Mouse (Mus musculus): ENCODE data around the gene Tysnd1. TPM values are rescaled to one million over a fixed set of nuclear protein-coding genes. Genes with fewer than 3 reads are reported as not detected.

Gene Tysnd1
- polyA plus RNA-seq, 1 experiment from 2014 or later, result 34.7 TPM

GRCm38 (mm10) chr10:61662391-61662988 lies 32.8 kb upstream of the Tysnd1 start:
- no peak overlapping the region for H3K27ac ChIP-seq
- ATAC-seq (ENCODE audit: borderline replicate concordance, extremely low read depth, low FRiP score, low TSS enrichment), result no peak
- no peak overlapping the region for H3K4me3 ChIP-seq
- WGBS, result 51% methylated on average over 10 of the region's 10 CpGs
- H3K4me2 ChIP-seq, result no peak overlapping the region
- peaks cover 69% of the 10 kb centered on the region for H3K36me3 ChIP-seq
- H3K9ac ChIP-seq, result no peak overlapping the region
- no peaks in the 10 kb centered on the region for H3K27me3 ChIP-seq
- no peaks in the 10 kb centered on the region for H3K4me1 ChIP-seq
- no peaks in the 10 kb centered on the region for H3K9me3 ChIP-seq

GRCm38 (mm10) chr10:61665111-61665510 lies 30.2 kb upstream of the Tysnd1 start:
- WGBS, result 88% methylated on average over 10 of the region's 10 CpGs

GRCm38 (mm10) chr10:61665651-61666050 lies 29.7 kb upstream of the Tysnd1 start:
- peaks cover 80% of the 10 kb centered on the region for H3K36me3 ChIP-seq
- no peak for ATAC-seq (ENCODE audit: borderline replicate concordance, extremely low read depth, low FRiP score, low TSS enrichment)
- no peak overlapping the region for H3K9ac ChIP-seq
- H3K27ac ChIP-seq, result no peak overlapping the region
- no peak overlapping the region for H3K4me2 ChIP-seq
- H3K27me3 ChIP-seq, result no peaks in the 10 kb centered on the region
- no peak overlapping the region for H3K4me3 ChIP-seq
- H3K9me3 ChIP-seq, result no peaks in the 10 kb centered on the region
- WGBS, result 83% methylated on average over 3 of the region's 3 CpGs
- no peaks in the 10 kb centered on the region for H3K4me1 ChIP-seq

More at GRCm38 (mm10) chr10:61665111-61665510, 30.2 kb upstream of the Tysnd1 start:
- no peak overlapping the region for H3K4me2 ChIP-seq
- H3K9me3 ChIP-seq, result no peaks in the 10 kb centered on the region
- no peak for ATAC-seq (ENCODE audit: borderline replicate concordance, extremely low read depth, low FRiP score, low TSS enrichment)
- no peak overlapping the region for H3K4me3 ChIP-seq
- peaks cover 81% of the 10 kb centered on the region for H3K36me3 ChIP-seq
- H3K9ac ChIP-seq, result no peak overlapping the region
- H3K4me1 ChIP-seq, result no peaks in the 10 kb centered on the region
- H3K27ac ChIP-seq, result no peak overlapping the region
- H3K27me3 ChIP-seq, result no peaks in the 10 kb centered on the region

GRCm38 (mm10) chr10:61669289-61669688 lies 26.0 kb upstream of the Tysnd1 start:
- peaks cover 83% of the 10 kb centered on the region for H3K36me3 ChIP-seq
- 66% methylated on average over 7 of the region's 7 CpGs for WGBS
- ATAC-seq (ENCODE audit: borderline replicate concordance, extremely low read depth, low FRiP score, low TSS enrichment), result no peak

GRCm38 (mm10) chr10:61669896-61670295 lies 25.4 kb upstream of the Tysnd1 start:
- no peaks in the 10 kb centered on the region for H3K4me1 ChIP-seq
- no peak for ATAC-seq (ENCODE audit: borderline replicate concordance, extremely low read depth, low FRiP score, low TSS enrichment)
- no peaks in the 10 kb centered on the region for H3K9me3 ChIP-seq
- no peak overlapping the region for H3K4me2 ChIP-seq
- H3K36me3 ChIP-seq, result peaks cover 83% of the 10 kb centered on the region
- no peak overlapping the region for H3K27ac ChIP-seq
- H3K4me3 ChIP-seq, result no peak overlapping the region
- no peaks in the 10 kb centered on the region for H3K27me3 ChIP-seq
- H3K9ac ChIP-seq, result no peak overlapping the region

More at GRCm38 (mm10) chr10:61669289-61669688, 26.0 kb upstream of the Tysnd1 start:
- no peaks in the 10 kb centered on the region for H3K9me3 ChIP-seq
- H3K4me3 ChIP-seq, result no peak overlapping the region
- no peak overlapping the region for H3K9ac ChIP-seq
- H3K27me3 ChIP-seq, result no peaks in the 10 kb centered on the region
- H3K4me2 ChIP-seq, result no peak overlapping the region
- no peaks in the 10 kb centered on the region for H3K4me1 ChIP-seq
- H3K27ac ChIP-seq, result no peak overlapping the region

GRCm38 (mm10) chr10:61670758-61671157 lies 24.6 kb upstream of the Tysnd1 start:
- no peaks in the 10 kb centered on the region for H3K4me1 ChIP-seq
- H3K4me2 ChIP-seq, result no peak overlapping the region
- no peaks in the 10 kb centered on the region for H3K9me3 ChIP-seq
- H3K27ac ChIP-seq, result no peak overlapping the region
- H3K9ac ChIP-seq, result no peak overlapping the region
- peaks cover 79% of the 10 kb centered on the region for H3K36me3 ChIP-seq
- ATAC-seq (ENCODE audit: borderline replicate concordance, extremely low read depth, low FRiP score, low TSS enrichment), result no peak
- WGBS, result 93% methylated on average over 3 of the region's 3 CpGs
- no peak overlapping the region for H3K4me3 ChIP-seq
- no peaks in the 10 kb centered on the region for H3K27me3 ChIP-seq

GRCm38 (mm10) chr10:61675935-61676334 lies 19.4 kb upstream of the Tysnd1 start:
- no peaks in the 10 kb centered on the region for H3K27me3 ChIP-seq
- peaks cover 37% of the 10 kb centered on the region for H3K36me3 ChIP-seq
- no peak overlapping the region for H3K9ac ChIP-seq
- peaks cover 5% of the 10 kb centered on the region; the same call in 1 of the 2 replicates for H3K4me1 ChIP-seq
- no peak overlapping the region for H3K27ac ChIP-seq
- no peak overlapping the region for H3K4me2 ChIP-seq
- no peak for ATAC-seq (ENCODE audit: borderline replicate concordance, extremely low read depth, low FRiP score, low TSS enrichment)
- no peaks in the 10 kb centered on the region for H3K9me3 ChIP-seq
- WGBS, result 81% methylated on average over 3 of the region's 3 CpGs
- no peak overlapping the region for H3K4me3 ChIP-seq

GRCm38 (mm10) chr10:61679545-61679944 lies 15.8 kb upstream of the Tysnd1 start:
- Histone ChIP-seq H3K27me3 (no peaks in the 10 kb centered on the region), H3K9me3 (no peaks in the 10 kb centered on the region), H3K4me1 (peaks cover 12% of the 10 kb centered on the region), H3K27ac (peak overlapping the region; percentile 89), H3K36me3 (peaks cover 15% of the 10 kb centered on the region; the same call in 1 of the 2 replicates), H3K4me2 (peak overlapping the region; percentile 78), H3K9ac (peak overlapping the region; percentile 84), H3K4me3 (peak overlapping the region; percentile 86)
- peak; percentile 5; the same call in 1 of the 2 replicates for ATAC-seq (ENCODE audit: borderline replicate concordance, extremely low read depth, low FRiP score, low TSS enrichment)
- 28% methylated on average over 9 of the region's 9 CpGs for WGBS

- peak within 1 kb of the TSS; percentile 84 for H3K9ac ChIP-seq
- peaks cover 12% of the 10 kb centered on the region for H3K4me1 ChIP-seq
- ATAC-seq (ENCODE audit: borderline replicate concordance, extremely low read depth, low FRiP score, low TSS enrichment), result peak; percentile 100
- peak within 1 kb of the TSS; percentile 89 for H3K27ac ChIP-seq
- no peaks in the 10 kb centered on the region for H3K9me3 ChIP-seq
- H3K36me3 ChIP-seq, result peaks cover 17% of the 10 kb centered on the region
- peak within 1 kb of the TSS; percentile 78 for H3K4me2 ChIP-seq
- under 1% methylated on average over 83 of the region's 84 CpGs for WGBS
- H3K27me3 ChIP-seq, result no peaks in the 10 kb centered on the region
- peak within 1 kb of the TSS; percentile 86 for H3K4me3 ChIP-seq
These were observed 15.1 kb upstream of the Tysnd1 start, which contains the start of gene Sar1a for GRCm38 (mm10) chr10:61680015-61680913. Gene Sar1a (plus strand): TSS chr10:61680299.

GRCm38 (mm10) chr10:61689405-61689804 lies 5.9 kb upstream of the Tysnd1 start:
- ATAC-seq (ENCODE audit: borderline replicate concordance, extremely low read depth, low FRiP score, low TSS enrichment), result no peak

GRCm38 (mm10) chr10:61693563-61693962 lies 1.8 kb upstream of the Tysnd1 start:
- H3K27ac ChIP-seq, result no peak overlapping the region
- H3K9me3 ChIP-seq, result no peaks in the 10 kb centered on the region
- WGBS, result 76% methylated on average over 4 of the region's 4 CpGs
- H3K4me2 ChIP-seq, result no peak overlapping the region
- no peak overlapping the region for H3K9ac ChIP-seq
- H3K36me3 ChIP-seq, result peaks cover 44% of the 10 kb centered on the region
- no peaks in the 10 kb centered on the region for H3K27me3 ChIP-seq
- no peak overlapping the region for H3K4me3 ChIP-seq
- H3K4me1 ChIP-seq, result peaks cover 15% of the 10 kb centered on the region
- ATAC-seq (ENCODE audit: borderline replicate concordance, extremely low read depth, low FRiP score, low TSS enrichment), result no peak

More at GRCm38 (mm10) chr10:61689405-61689804, 5.9 kb upstream of the Tysnd1 start:
- Histone ChIP-seq H3K9me3 (no peaks in the 10 kb centered on the region), H3K27me3 (no peaks in the 10 kb centered on the region), H3K4me1 (no peaks in the 10 kb centered on the region), H3K27ac (no peak overlapping the region), H3K4me2 (no peak overlapping the region), H3K36me3 (peaks cover 85% of the 10 kb centered on the region), H3K4me3 (no peak overlapping the region), H3K9ac (no peak overlapping the region)
- 85% methylated on average over 8 of the region's 8 CpGs for WGBS

All from lung, embryonic 15.5 days (tissue).